Mouse (Mus musculus) C2C12 (cell line): Measurements from ENCODE around the gene Chd8.

Experiments used
- CEBPB ChIP-seq: IDR thresholded peaks from one replicate; pipeline ENCODE4 v1.6.1; 2011; ENCODE audit warnings: low read depth, mild to moderate bottlenecking, control low read depth, moderate library complexity
- CTCF ChIP-seq: IDR thresholded peaks from one replicate; pipeline ENCODE4 v1.5.1; 2011; ENCODE audit not compliant: control insufficient read depth, insufficient read depth, insufficient read length
- MAX ChIP-seq: IDR thresholded peaks from one replicate; pipeline ENCODE4 v1.6.1; 2011; ENCODE audit warnings: mild to moderate bottlenecking, control low read depth
- MYOD1 ChIP-seq: IDR thresholded peaks from one replicate; pipeline ENCODE4 v1.6.1; 2011; ENCODE audit warnings: low read depth; ENCODE audit not compliant: control insufficient read depth, insufficient read length
- MYOG ChIP-seq: IDR thresholded peaks from one replicate; pipeline ENCODE4 v1.6.1; 2011; ENCODE audit not compliant: control insufficient read depth, insufficient read length; ENCODE audit errors: extremely low read depth
- USF1 ChIP-seq: IDR thresholded peaks from one replicate; pipeline ENCODE4 v1.6.1; 2011; ENCODE audit warnings: low read depth, mild to moderate bottlenecking, control low read depth, moderate library complexity

DNA sequence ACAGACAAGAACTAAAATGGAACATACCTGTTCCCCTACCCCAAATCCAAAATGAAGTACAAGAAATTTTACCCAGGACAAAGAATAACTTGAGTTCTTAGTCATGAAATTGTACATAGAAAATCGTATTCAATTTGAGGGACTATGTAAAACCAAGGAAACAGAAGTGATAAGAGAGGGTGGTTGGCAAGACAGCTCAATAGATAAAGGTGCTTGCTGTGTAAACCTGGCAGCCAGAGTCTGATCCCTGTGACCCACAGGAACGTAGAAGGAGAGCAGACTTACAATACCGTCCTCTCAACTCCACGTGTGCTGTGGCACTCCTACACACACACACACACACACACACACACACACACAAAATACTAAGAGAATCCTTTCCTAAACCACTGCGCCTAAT, 40.3 kb downstream of the Chd8 start:
- no peak for TF ChIP-seq CTCF
- TF ChIP-seq MAX = no peak
- TF ChIP-seq USF1 = no peak
- no peak for TF ChIP-seq CEBPB
- TF ChIP-seq MYOG = no peak
- TF ChIP-seq MYOD1 = no peak
